Mouse (Mus musculus) kidney, postnatal 14 days (tissue): ENCODE measurements around the gene Pdzrn4.

ENCODE experiments used
- DNase-seq: peaks from one replicate; pipeline ENCODE4 v3.0.0; 2022; ENCODE audit warnings: mixed read lengths

Gene Pdzrn4

GRCm38 (mm10) chr15:92597011-92597780 is 200.5 kb downstream of the Pdzrn4 start:
- DNase-seq: peak; percentile 27

GRCm38 (mm10) chr15:92598380-92599295 is 202.0 kb downstream of the Pdzrn4 start:
- peak; percentile 14 for DNase-seq

GRCm38 (mm10) chr15:92599381-92599780 is 202.7 kb downstream of the Pdzrn4 start:
- no peak for DNase-seq

- DNase-seq: no peak
These were observed 214.2 kb downstream of the Pdzrn4 start for GRCm38 (mm10) chr15:92610866-92611265.

GRCm38 (mm10) chr15:92612386-92612785 is 215.7 kb downstream of the Pdzrn4 start:
- no peak for DNase-seq

GRCm38 (mm10) chr15:92613228-92613627 is 216.5 kb downstream of the Pdzrn4 start:
- no peak for DNase-seq

- no peak for DNase-seq
These were observed 225.1 kb downstream of the Pdzrn4 start for GRCm38 (mm10) chr15:92621731-92622234.

- no peak for DNase-seq
These were observed 225.6 kb downstream of the Pdzrn4 start for GRCm38 (mm10) chr15:92622323-92622722.

- no peak for DNase-seq
These were observed 232.5 kb downstream of the Pdzrn4 start for GRCm38 (mm10) chr15:92629172-92629571.

GRCm38 (mm10) chr15:92634044-92634610 is 237.4 kb downstream of the Pdzrn4 start:
- DNase-seq: no peak

- no peak for DNase-seq
These were observed 243.8 kb downstream of the Pdzrn4 start for GRCm38 (mm10) chr15:92640212-92641082.

- DNase-seq: no peak
These were observed 274.8 kb downstream of the Pdzrn4 start for GRCm38 (mm10) chr15:92671279-92672051.

GRCm38 (mm10) chr15:92676096-92676495 is 279.4 kb downstream of the Pdzrn4 start:
- no peak for DNase-seq

GRCm38 (mm10) chr15:92678377-92678776 is 281.7 kb downstream of the Pdzrn4 start:
- DNase-seq: no peak

- no peak for DNase-seq
These were observed 282.9 kb downstream of the Pdzrn4 start for GRCm38 (mm10) chr15:92679541-92679940.

GRCm38 (mm10) chr15:92696276-92696956 is 299.7 kb downstream of the Pdzrn4 start:
- no peak for DNase-seq

- no peak for DNase-seq
These were observed 307.5 kb downstream of the Pdzrn4 start for GRCm38 (mm10) chr15:92704146-92704545.

- no peak for DNase-seq
These were observed 342.0 kb downstream of the Pdzrn4 start for GRCm38 (mm10) chr15:92738676-92739075.

GRCm38 (mm10) chr15:92739887-92740286 is 343.2 kb downstream of the Pdzrn4 start:
- no peak for DNase-seq

- DNase-seq: no peak
These were observed 346.9 kb downstream of the Pdzrn4 start for GRCm38 (mm10) chr15:92743624-92744023.

GRCm38 (mm10) chr15:92746081-92746480 is 349.4 kb downstream of the Pdzrn4 start:
- no peak for DNase-seq
